Mouse (Mus musculus): Measurements from ENCODE around the gene Rpl13.
A peak's percentile ranks its signal among the peaks of the same experiment; 100 is the strongest.
"Not testable (repeated sequence)": the region's sequence is repeated elsewhere in the genome, so short reads cannot be mapped to it uniquely, and the experiment has no call there.

The Rpl13 gene

GRCm38 (mm10) chr8:123101735-123102685, at the start of gene Rpl13:
Gene Rpl13 (plus strand): TSS chr8:123102350.
- peak; percentile 96 to 97 for DNase-seq (ENCODE audit: low spot score in 2 of 2)

- DNase-seq (ENCODE audit: low spot score in 2 of 2): no peak
Measured at GRCm38 (mm10) chr8:123062721-123063120, 39.4 kb upstream of the Rpl13 start, which contains the start of gene Spg7. Gene Spg7 (plus strand): TSS chr8:123062942.

GRCm38 (mm10) chr8:123064072-123064471, 38.1 kb upstream of the Rpl13 start:
- no peak for DNase-seq (ENCODE audit: low spot score in 2 of 2)

- no peak for DNase-seq (ENCODE audit: low spot score in 2 of 2)
Measured at GRCm38 (mm10) chr8:123064809-123065213, 37.3 kb upstream of the Rpl13 start.

- DNase-seq (ENCODE audit: low spot score in 2 of 2): peak; percentile 91 to 92
Measured at GRCm38 (mm10) chr8:123065214-123066100, 36.7 kb upstream of the Rpl13 start.

GRCm38 (mm10) chr8:123066101-123066683, 36.0 kb upstream of the Rpl13 start:
- no peak for DNase-seq (ENCODE audit: low spot score in 2 of 2)

GRCm38 (mm10) chr8:123071176-123071575, 31.0 kb upstream of the Rpl13 start:
- DNase-seq (ENCODE audit: low spot score in 2 of 2): no peak

GRCm38 (mm10) chr8:123077213-123077612, 24.9 kb upstream of the Rpl13 start:
- no peak for DNase-seq (ENCODE audit: low spot score in 2 of 2)

GRCm38 (mm10) chr8:123082993-123083392, 19.2 kb upstream of the Rpl13 start:
- no peak for DNase-seq (ENCODE audit: low spot score in 2 of 2)

GRCm38 (mm10) chr8:123083610-123084009, 18.5 kb upstream of the Rpl13 start:
- DNase-seq (ENCODE audit: low spot score in 2 of 2): peak; percentile 42 to 54

- DNase-seq (ENCODE audit: low spot score in 2 of 2): no peak
Measured at GRCm38 (mm10) chr8:123087289-123087688, 14.9 kb upstream of the Rpl13 start.

- DNase-seq (ENCODE audit: low spot score in 2 of 2): peak in 1 of 2 experiments; percentile 16
Measured at GRCm38 (mm10) chr8:123097216-123097615, 4.9 kb upstream of the Rpl13 start.

- peak in 1 of 2 experiments; percentile 22 for DNase-seq (ENCODE audit: low spot score in 2 of 2)
Measured at GRCm38 (mm10) chr8:123097786-123098584, 4.2 kb upstream of the Rpl13 start.

- no peak for DNase-seq (ENCODE audit: low spot score in 2 of 2)
Measured at GRCm38 (mm10) chr8:123100288-123100687, 1.9 kb upstream of the Rpl13 start.

- no peak for DNase-seq (ENCODE audit: low spot score in 2 of 2)
Measured at GRCm38 (mm10) chr8:123101244-123101643, 906 bp upstream of the Rpl13 start.

- not testable (repeated sequence) for DNase-seq (ENCODE audit: low spot score in 2 of 2)
Measured at GRCm38 (mm10) chr8:123102855-123103254, 705 bp downstream of the Rpl13 start.

GRCm38 (mm10) chr8:123103285-123103684, 1.1 kb downstream of the Rpl13 start:
- DNase-seq (ENCODE audit: low spot score in 2 of 2): no peak

GRCm38 (mm10) chr8:123104046-123104767, 2.1 kb downstream of the Rpl13 start:
- DNase-seq (ENCODE audit: low spot score in 2 of 2): no peak

- no peak for DNase-seq (ENCODE audit: low spot score in 2 of 2)
Measured at GRCm38 (mm10) chr8:123105553-123106326, 3.6 kb downstream of the Rpl13 start.
